Mouse (Mus musculus): Measurements from ENCODE around the gene Spaca6.

DNA sequence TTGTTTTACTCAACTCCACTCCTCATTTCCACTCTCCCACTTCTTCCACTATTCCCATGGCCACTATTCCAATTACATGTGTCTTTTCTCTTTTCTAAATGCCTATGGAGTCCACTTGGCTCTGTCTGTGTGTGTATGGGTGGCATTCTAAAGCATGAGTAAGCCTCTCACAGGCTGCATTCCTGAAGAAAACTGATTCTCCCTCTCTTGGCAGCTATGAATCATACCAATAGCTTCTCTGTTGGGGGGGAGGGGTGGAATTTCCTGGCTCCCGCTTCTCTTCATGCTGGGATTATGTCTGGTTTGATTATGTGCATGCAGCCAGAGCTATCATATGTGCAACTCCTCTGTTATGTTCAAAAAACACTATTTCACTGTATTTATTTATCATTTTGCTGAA is 34.4 kb upstream of the Spaca6 start:
- TF ChIP-seq CEBPB (IDR thresholded peaks at IDR 0.05; ENCODE audit: low read depth) (no peak), USF1 (IDR thresholded peaks at IDR 0.05; ENCODE audit: low read depth) (no peak), CTCF (IDR thresholded peaks at IDR 0.05; ENCODE audit: control insufficient read depth, insufficient read depth, insufficient read length) (no peak), MAX (IDR thresholded peaks at IDR 0.05) (peak; percentile 70)

Measured in C2C12 (cell line).